Mouse (Mus musculus) adrenal gland, postnatal 25 days (tissue): ENCODE results near the gene Fgf6. TPM values are rescaled to one million over a fixed set of nuclear protein-coding genes. Genes with fewer than 3 reads are reported as not detected.

ENCODE experiments used
- DNase-seq: peaks from one replicate; pipeline ENCODE4 v3.0.0; 2021; ENCODE audit warnings: mixed read lengths
- long read RNA-seq: library from polyadenylated mRNA; stranded (forward); transcript quantifications from one replicate; pipeline ENCODE4 v2.0.0, GENCODE M21; 2021
- total RNA-seq: library from RNA; stranded (reverse); gene quantifications from 2 replicates; pipeline ENCODE4 v1.2.3, GENCODE M21; 2021

Fgf6 gene
- total RNA-seq = not detected in 2 replicates
- long read RNA-seq = 0 reads

DNA sequence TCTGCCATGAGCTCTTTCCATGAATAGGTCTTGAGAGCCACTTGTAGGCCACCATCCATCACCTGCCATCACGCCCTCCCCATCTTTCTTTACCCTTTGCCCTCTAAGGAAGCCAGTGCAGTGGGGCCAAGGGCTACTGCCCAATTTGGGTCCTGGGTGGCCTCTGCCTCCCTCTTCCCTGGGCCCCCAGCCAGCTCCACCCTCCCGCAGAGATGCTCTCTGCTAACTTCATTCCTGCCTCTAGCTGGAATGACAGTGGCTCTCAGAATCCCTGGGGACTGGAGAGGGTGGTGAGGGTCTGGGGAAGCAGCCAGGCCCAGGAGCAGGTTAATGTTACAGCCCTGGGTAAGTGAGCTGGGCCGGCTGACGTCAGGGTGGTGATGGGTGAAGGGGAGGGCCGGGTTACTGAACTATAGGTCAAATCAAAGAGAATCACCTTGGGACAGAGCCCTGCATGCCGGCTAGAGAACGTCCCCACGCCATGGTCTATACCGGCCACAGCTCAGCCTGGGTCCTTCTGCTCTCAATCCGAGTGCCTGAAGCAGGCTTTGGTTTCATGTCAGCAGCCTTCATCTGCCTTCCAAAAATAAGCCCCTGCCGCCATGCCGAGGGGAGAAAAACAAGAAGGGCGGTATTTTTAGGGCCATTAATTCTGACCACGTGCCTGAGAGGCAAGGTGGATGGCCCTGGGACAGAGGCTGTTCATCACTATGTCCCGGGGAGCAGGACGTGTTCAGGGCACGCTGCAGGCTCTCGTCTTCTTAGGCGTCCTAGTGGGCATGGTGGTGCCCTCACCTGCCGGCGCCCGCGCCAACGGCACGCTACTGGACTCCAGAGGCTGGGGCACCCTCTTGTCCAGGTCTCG, at the start of gene Fgf6:
TSS of gene Fgf6 (plus strand) at position 681 of the 865 bp plus-strand sequence.
- no peak for DNase-seq

DNA sequence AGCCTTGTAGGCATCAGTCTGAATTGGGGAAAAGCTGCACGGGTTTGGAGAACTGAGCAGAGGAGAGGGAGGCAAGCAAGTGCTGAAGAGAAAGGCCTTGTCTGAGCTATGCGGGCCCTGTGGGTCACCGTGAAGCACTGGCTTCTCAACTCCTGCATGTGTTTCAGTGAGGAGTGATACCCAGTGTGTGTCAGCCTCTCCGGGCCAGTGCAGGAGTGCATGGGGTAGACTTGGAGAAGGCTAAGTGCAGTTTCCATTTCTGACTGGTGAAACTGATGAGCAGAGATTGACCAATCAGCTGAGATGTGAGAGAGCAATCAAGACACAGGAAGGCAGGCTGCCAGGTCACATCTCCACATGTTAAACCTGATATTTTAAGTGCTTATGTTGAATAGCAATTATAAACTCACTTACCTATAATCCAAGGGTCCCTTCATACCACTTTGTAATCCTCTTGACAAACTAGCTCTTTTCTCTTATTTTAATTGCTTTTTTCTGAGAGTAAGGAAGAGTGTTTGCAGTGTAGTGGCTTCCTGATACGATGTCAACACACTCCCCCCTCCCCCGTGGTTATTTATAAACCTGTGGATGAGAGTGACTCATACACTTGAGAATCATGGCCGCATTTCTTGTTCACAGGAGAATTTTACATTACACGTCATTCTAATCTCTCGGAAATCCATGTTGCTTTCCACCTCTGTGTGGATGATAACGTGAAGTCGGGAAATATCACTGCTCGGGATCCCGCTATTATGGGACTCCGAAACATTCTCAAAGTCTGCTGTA, 49.0 kb upstream of the Fgf6 start:
- no peak for DNase-seq

DNA sequence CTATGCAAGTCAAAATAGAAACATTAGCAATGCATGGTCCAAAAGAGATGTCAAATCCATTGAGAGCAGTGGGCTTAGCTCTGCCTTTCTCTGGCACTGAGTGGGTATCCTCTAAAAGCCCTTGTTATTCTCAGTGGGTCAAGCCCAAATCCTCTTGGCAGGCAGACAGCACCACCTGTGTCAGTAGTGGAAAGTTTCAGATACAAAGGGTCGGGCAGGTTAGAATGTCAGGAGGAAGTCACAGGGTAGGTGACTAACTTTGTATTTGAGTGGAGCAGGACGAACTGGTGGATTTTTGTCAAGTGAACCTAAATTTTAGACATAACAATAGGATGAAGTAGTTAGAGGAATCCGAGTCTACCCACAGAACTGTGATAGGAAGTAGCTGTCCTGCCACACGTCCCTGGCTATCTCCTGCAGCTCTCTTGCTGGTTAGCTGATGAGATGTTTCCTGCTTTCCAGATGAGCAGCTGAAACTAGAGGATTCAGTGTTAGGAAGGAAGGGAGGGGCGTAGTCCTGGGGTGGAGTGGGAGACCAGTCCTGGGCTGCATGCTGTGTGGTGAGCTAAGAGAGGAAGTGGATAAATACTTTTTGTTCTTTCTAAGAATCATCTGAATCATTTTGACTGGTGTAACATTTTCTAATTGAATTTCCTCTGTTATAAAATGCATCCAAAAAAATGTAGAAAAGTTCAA, 33.7 kb upstream of the Fgf6 start:
- DNase-seq = no peak

DNA sequence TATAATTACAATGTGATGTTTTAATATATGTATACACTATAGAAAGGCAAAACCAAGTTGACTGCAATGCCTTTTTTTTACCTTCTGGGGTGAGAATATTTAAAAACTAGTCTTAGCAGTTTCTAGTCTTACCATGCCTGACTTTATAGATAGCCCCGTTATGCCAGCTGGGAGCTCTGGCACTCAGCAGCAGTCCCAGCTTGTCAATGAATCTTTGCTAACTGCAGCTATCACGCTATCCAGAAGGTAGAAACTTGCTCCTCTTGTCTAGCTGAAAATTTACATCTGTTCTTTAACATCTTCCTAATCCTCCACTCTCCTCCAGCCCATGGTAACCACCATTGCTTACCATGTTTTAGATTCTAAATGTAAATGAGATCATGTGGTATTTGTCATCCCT, 21.7 kb upstream of the Fgf6 start:
- no peak for DNase-seq

- no peak for DNase-seq
These were observed 19.9 kb upstream of the Fgf6 start for GRCm38 (mm10) chr6:126995494-126995893.

DNA sequence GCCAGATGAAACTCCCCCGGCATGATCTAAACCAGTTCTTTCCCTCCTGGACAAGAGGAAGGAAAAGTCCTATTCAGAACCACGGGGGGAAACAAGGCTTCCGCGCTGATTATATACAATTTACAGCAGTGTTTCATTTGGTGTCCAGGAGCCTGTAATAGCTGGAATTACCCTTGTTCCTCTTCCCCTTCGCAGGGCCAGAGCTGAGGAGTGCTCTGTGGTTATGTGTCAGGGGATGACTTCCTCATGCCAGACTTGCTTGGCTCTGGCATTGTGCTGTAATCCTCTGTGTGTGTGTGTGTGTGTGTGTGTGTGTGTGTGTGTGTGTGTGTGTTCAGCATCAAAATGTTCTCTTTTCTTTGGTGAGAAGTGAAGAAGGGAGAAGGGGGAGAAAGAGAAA, 19.0 kb upstream of the Fgf6 start:
- no peak for DNase-seq

DNA sequence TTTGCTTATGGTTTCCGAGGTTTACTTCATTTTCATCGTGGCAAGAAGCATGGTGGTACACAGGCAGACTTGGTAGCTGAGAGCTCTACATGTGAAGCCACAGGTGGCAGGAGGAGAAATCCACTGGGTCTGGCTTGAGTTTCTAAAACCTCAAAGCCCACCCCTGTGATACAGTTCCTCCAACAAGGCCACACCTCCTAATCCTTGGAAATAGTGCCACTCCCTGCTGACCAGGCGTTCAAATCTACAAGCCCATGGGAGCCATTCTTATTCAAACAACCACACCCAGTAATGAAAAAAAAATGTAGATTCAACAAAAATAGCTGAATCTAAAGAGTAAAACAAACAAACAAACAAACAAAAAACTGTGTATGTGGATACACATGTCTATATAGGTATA, 9.7 kb upstream of the Fgf6 start:
- DNase-seq = no peak

GRCm38 (mm10) chr6:127006551-127006950, 8.8 kb upstream of the Fgf6 start:
- DNase-seq = no peak

DNA sequence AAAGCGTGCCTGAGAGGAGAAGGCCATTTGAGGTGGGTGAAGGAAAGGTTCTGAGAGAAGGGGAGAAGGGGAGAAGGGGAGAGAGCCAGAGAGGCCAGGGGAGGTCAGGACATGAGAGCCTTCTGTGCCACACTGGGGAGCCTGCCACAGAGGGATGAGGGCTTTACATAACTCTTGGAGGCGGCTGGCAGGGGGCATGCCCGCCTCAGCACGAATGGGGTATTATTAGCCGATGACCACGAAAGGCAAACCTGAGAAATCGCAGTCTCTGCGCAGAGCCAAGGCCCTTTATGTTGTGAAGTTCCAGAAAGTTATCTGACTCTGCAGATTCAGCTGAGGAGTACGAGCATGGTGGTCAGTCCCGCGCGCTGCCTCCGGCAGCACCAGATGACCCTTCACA, 5.4 kb upstream of the Fgf6 start:
- DNase-seq = no peak

GRCm38 (mm10) chr6:127011947-127012535, 3.3 kb upstream of the Fgf6 start:
- DNase-seq = no peak

GRCm38 (mm10) chr6:127019254-127019653, 3.9 kb downstream of the Fgf6 start:
- no peak for DNase-seq

GRCm38 (mm10) chr6:127020431-127020830, 5.0 kb downstream of the Fgf6 start:
- no peak for DNase-seq

- no peak for DNase-seq
These were observed 9.4 kb downstream of the Fgf6 start for GRCm38 (mm10) chr6:127024836-127025235.

DNA sequence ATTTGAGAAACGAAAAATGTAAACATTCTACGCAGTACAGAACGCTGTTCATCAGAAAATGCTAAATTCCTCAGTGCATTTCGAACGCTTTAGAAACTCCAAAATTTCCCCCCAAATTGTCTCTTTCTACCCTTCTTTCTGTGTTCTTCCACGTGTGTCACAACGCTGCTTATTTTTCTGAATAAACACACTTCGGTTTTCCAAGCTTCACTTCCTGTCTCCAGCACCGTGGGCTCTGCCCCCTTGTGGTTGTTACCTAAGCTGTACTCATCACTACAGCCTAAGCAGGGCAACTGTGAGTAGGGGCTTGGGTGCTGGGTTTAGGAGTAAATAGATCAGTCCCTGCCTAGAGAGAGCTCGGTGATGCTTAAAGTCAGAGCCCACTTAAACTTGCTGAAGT, 19.4 kb downstream of the Fgf6 start:
- DNase-seq = no peak

GRCm38 (mm10) chr6:127044909-127045308, 29.5 kb downstream of the Fgf6 start:
- no peak for DNase-seq

DNA sequence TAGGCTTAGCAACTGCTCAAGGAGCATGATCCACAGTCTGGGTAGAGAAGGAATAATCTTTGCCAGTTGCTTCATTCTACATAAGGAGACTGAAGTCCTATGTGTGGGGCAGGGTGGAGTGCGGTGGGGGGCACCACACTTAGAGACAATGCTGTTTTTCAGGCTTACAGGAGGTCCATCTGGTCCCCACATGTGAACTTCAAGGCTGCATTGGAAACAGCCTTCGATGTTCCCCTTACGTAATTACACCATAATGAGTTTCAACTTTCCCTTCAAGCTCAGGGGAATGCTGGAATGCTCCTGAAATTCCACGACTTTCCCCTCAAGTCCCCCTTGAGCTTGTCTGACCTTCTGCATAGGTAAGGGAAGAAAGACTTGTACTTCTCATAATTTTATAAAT, 35.5 kb downstream of the Fgf6 start:
- DNase-seq = no peak

DNA sequence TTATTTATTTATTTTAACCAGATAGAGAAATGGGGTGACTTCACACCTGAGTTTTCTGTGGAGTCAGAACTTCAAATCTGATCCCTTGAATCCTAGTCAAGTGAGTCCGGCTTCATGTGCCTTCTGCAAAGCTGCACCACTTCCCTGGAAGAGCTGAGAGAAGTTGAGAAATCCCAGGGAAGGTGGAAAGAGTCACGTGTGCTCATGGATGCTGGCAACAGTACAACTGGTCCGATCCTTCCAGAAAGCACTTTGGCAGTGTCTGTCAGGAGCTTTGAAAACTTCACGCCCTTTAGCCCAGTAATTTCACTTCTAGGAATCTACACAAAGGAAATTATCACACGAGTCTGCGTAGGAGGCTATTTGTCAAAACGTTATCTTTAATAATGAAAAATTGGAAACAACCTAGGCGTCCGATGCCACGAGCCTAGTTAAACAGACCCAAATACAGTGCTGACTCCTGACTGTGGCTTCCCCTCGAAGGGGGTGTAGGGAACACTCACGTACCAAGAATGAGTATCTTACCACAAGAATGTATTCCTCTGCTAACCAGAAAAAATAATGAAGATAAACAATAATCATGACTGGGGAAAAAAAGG, 41.7 kb downstream of the Fgf6 start:
- no peak for DNase-seq

DNA sequence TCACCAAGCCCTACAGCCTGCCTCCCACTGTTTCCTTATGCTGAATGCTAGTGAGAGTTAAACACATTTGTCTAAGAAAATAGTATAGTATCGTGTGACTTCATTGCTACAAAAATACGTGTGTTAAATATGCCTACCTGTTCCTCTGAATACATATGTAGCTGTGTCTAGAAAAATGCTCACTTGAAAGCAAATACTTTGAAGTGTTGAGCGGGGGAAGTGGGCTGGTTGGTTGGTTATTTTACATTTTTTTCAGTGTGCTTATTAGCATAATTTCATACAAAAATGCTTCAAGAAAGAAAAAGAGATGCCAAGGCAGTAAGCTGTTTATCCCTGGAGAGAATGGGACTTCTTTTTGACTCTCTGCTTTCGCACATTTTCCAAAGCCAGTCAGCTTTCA, 44.6 kb downstream of the Fgf6 start:
- DNase-seq = no peak

DNA sequence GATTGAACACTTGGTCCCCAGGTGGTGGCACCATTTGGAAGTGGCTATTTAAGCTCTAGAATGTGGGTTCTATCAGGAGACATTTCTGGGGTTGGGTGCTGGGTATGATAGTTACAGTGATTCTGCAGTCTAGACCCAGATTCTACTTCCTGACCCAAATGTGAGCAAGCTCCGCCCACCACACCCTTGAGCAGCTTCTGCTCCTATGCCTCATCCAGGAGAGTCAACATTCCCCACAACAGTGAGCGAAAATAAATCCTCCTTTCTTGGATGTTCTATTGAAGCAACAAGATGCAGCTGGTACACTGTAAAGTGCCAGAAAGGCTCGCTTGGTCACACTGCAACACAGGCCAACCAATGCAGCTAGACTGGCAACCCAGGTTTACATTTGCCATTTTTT, 48.5 kb downstream of the Fgf6 start:
- no peak for DNase-seq

DNA sequence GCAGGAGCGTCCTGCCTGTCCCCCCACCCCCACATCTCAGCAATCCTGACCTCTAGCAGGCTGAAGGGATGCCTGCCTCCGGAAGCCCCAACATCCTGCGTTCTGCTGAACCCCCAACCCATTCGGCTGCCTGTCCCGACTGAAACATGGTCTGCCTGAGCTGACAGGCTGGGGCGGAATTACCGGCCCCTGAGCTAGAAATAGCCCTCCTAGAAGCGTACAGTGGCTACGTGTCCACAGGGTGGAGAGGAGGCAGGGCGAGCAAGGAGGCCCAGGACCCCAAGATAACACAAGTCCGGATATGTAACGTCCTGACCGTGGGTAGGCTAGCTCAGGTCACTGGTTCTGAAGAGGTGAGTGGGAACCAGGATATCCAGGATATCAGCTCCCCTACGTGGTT, 49.4 kb downstream of the Fgf6 start:
- DNase-seq = no peak

GRCm38 (mm10) chr6:127072817-127073216, 57.4 kb downstream of the Fgf6 start, which contains the start of gene Fgf23:
Gene Fgf23 (plus strand): TSS chr6:127072902.
- no peak for DNase-seq
